Mouse (Mus musculus) myocyte (in vitro differentiated cells): ENCODE measurements around the gene Dolpp1. TPM values are rescaled to one million over a fixed set of nuclear protein-coding genes. Genes with fewer than 3 reads are reported as not detected.

ENCODE experiments used
- H3K27me3 ChIP-seq: one replicate; pipeline ENCODE4 v1.6.1; 2011; ENCODE audit not compliant: control insufficient read depth, insufficient read depth, insufficient read length
- H3K36me3 ChIP-seq: one replicate; pipeline ENCODE4 v1.6.1; 2011; ENCODE audit not compliant: control insufficient read depth, insufficient read depth
- H3K4me2 ChIP-seq: one replicate; pipeline ENCODE4 v1.6.1; 2011; ENCODE audit warnings: low read depth, control low read depth
- H3K4me3 ChIP-seq: one replicate; pipeline ENCODE4 v1.5.1; 2011; ENCODE audit warnings: mild to moderate bottlenecking, control low read depth, moderate library complexity
- H3K79me2 ChIP-seq: one replicate; pipeline ENCODE4 v1.6.1; 2011; ENCODE audit not compliant: control insufficient read depth, insufficient read depth
- H3ac ChIP-seq: one replicate; pipeline ENCODE4 v1.6.1; 2011; ENCODE audit not compliant: control insufficient read depth, insufficient read length
- CEBPB ChIP-seq: IDR thresholded peaks from 2 replicates; pipeline ENCODE4 v1.6.1; 2011; ENCODE audit warnings: mild to moderate bottlenecking, moderate library complexity; ENCODE audit not compliant: poor library complexity, insufficient read depth, severe bottlenecking
- E2F4 ChIP-seq: IDR thresholded peaks from one replicate; pipeline ENCODE4 v1.6.1; 2011; ENCODE audit warnings: mild to moderate bottlenecking, control low read depth, moderate library complexity; ENCODE audit not compliant: insufficient read depth
- MAX ChIP-seq: IDR thresholded peaks from one replicate; pipeline ENCODE4 v1.6.1; 2011; ENCODE audit warnings: low read depth, mild to moderate bottlenecking, control low read depth
- MYOD1 ChIP-seq, 3 experiments: IDR thresholded peaks; one replicate each; pipeline ENCODE4 v1.6.1; 2011; ENCODE audit warnings: control low read depth in 2 of 3, low read depth in 2 of 3, mild to moderate bottlenecking in 2 of 3, moderate library complexity in 1 of 3; ENCODE audit not compliant: insufficient read length in 2 of 3, control insufficient read depth in 1 of 3
- MYOG ChIP-seq, 3 experiments: IDR thresholded peaks; one replicate each; pipeline ENCODE4 v1.6.1; 2011; ENCODE audit warnings: control low read depth in 2 of 3, low read depth in 2 of 3, mild to moderate bottlenecking in 2 of 3; ENCODE audit not compliant: insufficient read length in 2 of 3, control insufficient read depth in 1 of 3, insufficient read depth in 1 of 3
- POLR2A ChIP-seq: IDR thresholded peaks from one replicate; pipeline ENCODE4 v1.6.1; 2011; ENCODE audit warnings: low read depth, mild to moderate bottlenecking, control low read depth, moderate library complexity; ENCODE audit not compliant: insufficient read length
- POLR2AphosphoS2 ChIP-seq: IDR thresholded peaks from one replicate; pipeline ENCODE4 v1.6.1; 2011; ENCODE audit warnings: low read depth, control low read depth; ENCODE audit not compliant: insufficient read length
- REST ChIP-seq: IDR thresholded peaks from one replicate; pipeline ENCODE4 v1.6.1; 2011; ENCODE audit warnings: mild to moderate bottlenecking, control low read depth, moderate library complexity; ENCODE audit not compliant: insufficient read depth, insufficient read length
- SRF ChIP-seq: IDR thresholded peaks from one replicate; pipeline ENCODE4 v1.6.1; 2011; ENCODE audit warnings: low read depth; ENCODE audit not compliant: control insufficient read depth, insufficient read length
- TCF12 ChIP-seq: IDR thresholded peaks from one replicate; pipeline ENCODE4 v1.6.1; 2011; ENCODE audit warnings: mild to moderate bottlenecking, control low read depth; ENCODE audit not compliant: poor library complexity, insufficient read depth, severe bottlenecking
- TCF3 ChIP-seq: IDR thresholded peaks from one replicate; pipeline ENCODE4 v1.6.1; 2011; ENCODE audit warnings: low read depth, control low read depth; ENCODE audit not compliant: insufficient read length
- USF1 ChIP-seq: IDR thresholded peaks from one replicate; pipeline ENCODE4 v1.6.1; 2011; ENCODE audit warnings: low read depth, mild to moderate bottlenecking, control low read depth, moderate library complexity
- polyA plus RNA-seq: library from polyadenylated mRNA; unstranded; fragments of >200 nt; fragmentation: generic; extraction: Trizol; gene quantifications from one replicate; pipeline ENCODE4 v1.2.1, GENCODE M21; 2012; ENCODE audit warnings: missing spikeins

Dolpp1 gene
- polyA plus RNA-seq, 1 experiment, result 15.7 TPM

GRCm38 (mm10) chr2:30384814-30385213 is 7.2 kb upstream of the Dolpp1 start:
- TF ChIP-seq POLR2A (no peak), MAX (no peak), TCF3 (peak; percentile 76), MYOD1 (IDR thresholded peaks at IDR 0.05; ENCODE audit: control insufficient read depth in 1 of 3, insufficient read length in 2 of 3, low read depth in 2 of 3) (peak; percentile 14 to 95 (median 90)), MYOG (IDR thresholded peaks at IDR 0.05; ENCODE audit: control insufficient read depth in 1 of 3, insufficient read depth in 1 of 3, insufficient read length in 2 of 3, low read depth in 2 of 3) (peak; percentile 50 to 96 (median 87)), TCF12 (peak; percentile 37)
- Histone ChIP-seq H3ac (no peak overlapping the region), H3K36me3 (no peaks in the 10 kb centered on the region)

GRCm38 (mm10) chr2:30385591-30385990 is 6.5 kb upstream of the Dolpp1 start:
- TF ChIP-seq TCF12, result no peak
- Histone ChIP-seq H3ac (no peak overlapping the region), H3K4me3 (no peak overlapping the region), H3K79me2 (no peaks in the 10 kb centered on the region), H3K4me2 (no peak overlapping the region), H3K27me3 (no peaks in the 10 kb centered on the region), H3K36me3 (no peaks in the 10 kb centered on the region)

More at GRCm38 (mm10) chr2:30384814-30385213, 7.2 kb upstream of the Dolpp1 start:
- H3K79me2 ChIP-seq, result no peaks in the 10 kb centered on the region
- no peak overlapping the region for H3K4me2 ChIP-seq
- no peak overlapping the region for H3K4me3 ChIP-seq
- H3K27me3 ChIP-seq, result no peaks in the 10 kb centered on the region

- Histone ChIP-seq H3K4me2 (no peak overlapping the region), H3K27me3 (no peaks in the 10 kb centered on the region), H3K4me3 (no peak overlapping the region), H3K79me2 (no peaks in the 10 kb centered on the region), H3ac (no peak overlapping the region), H3K36me3 (no peaks in the 10 kb centered on the region)
- peak; percentile 70 for TF ChIP-seq POLR2AphosphoS2
- TF ChIP-seq E2F4, result no peak
Measured at GRCm38 (mm10) chr2:30386913-30387312, 5.1 kb upstream of the Dolpp1 start.

- Histone ChIP-seq H3K4me3 (no peak overlapping the region), H3K79me2 (peaks cover under 1% of the 10 kb centered on the region), H3ac (no peak overlapping the region), H3K4me2 (no peak overlapping the region), H3K36me3 (no peaks in the 10 kb centered on the region), H3K27me3 (no peaks in the 10 kb centered on the region)
- TF ChIP-seq USF1 (no peak), POLR2A (no peak), POLR2AphosphoS2 (no peak), TCF3 (no peak), E2F4 (no peak), REST (no peak), MYOD1 (IDR thresholded peaks at IDR 0.05; ENCODE audit: control insufficient read depth in 1 of 3, insufficient read length in 2 of 3, low read depth in 2 of 3) (no peak), CEBPB (no peak), SRF (no peak), TCF12 (no peak), MYOG (IDR thresholded peaks at IDR 0.05; ENCODE audit: control insufficient read depth in 1 of 3, insufficient read depth in 1 of 3, insufficient read length in 2 of 3, low read depth in 2 of 3) (no peak), MAX (no peak)
Measured at GRCm38 (mm10) chr2:30389000-30389399, 3.1 kb upstream of the Dolpp1 start.

GRCm38 (mm10) chr2:30392577-30393369 is 719 bp downstream of the Dolpp1 start:
- Histone ChIP-seq H3K36me3 (no peaks in the 10 kb centered on the region), H3K79me2 (peaks cover 4% of the 10 kb centered on the region), H3K4me2 (peak overlapping the region; percentile 93), H3K4me3 (peak overlapping the region; percentile 55), H3K27me3 (no peaks in the 10 kb centered on the region), H3ac (peak overlapping the region; percentile 45)
- TF ChIP-seq USF1, result no peak
- peak; percentile 36 for TF ChIP-seq POLR2A
- TF ChIP-seq MYOG (IDR thresholded peaks at IDR 0.05; ENCODE audit: control insufficient read depth in 1 of 3, insufficient read depth in 1 of 3, insufficient read length in 2 of 3, low read depth in 2 of 3), result no peak

GRCm38 (mm10) chr2:30393370-30393656 is 1.3 kb downstream of the Dolpp1 start:
- TF ChIP-seq SRF (no peak), E2F4 (no peak), POLR2AphosphoS2 (no peak), CEBPB (no peak), TCF3 (no peak), USF1 (no peak), POLR2A (no peak), MYOG (IDR thresholded peaks at IDR 0.05; ENCODE audit: control insufficient read depth in 1 of 3, insufficient read depth in 1 of 3, insufficient read length in 2 of 3, low read depth in 2 of 3) (no peak), MAX (no peak), MYOD1 (IDR thresholded peaks at IDR 0.05; ENCODE audit: control insufficient read depth in 1 of 3, insufficient read length in 2 of 3, low read depth in 2 of 3) (no peak), REST (no peak), TCF12 (no peak)
- H3ac ChIP-seq, result peak overlapping the region; percentile 45
- H3K4me3 ChIP-seq, result peak overlapping the region; percentile 55
- no peaks in the 10 kb centered on the region for H3K36me3 ChIP-seq
- no peaks in the 10 kb centered on the region for H3K27me3 ChIP-seq
- peak overlapping the region; percentile 93 for H3K4me2 ChIP-seq
- H3K79me2 ChIP-seq, result peaks cover 4% of the 10 kb centered on the region
